Mouse (Mus musculus): ENCODE results near the gene Afap1.

- TF ChIP-seq CTCF (IDR thresholded peaks at IDR 0.05; ENCODE audit: extremely low read depth, insufficient read depth, low read length) = no peak
- TF ChIP-seq POLR2A (IDR thresholded peaks at IDR 0.05; ENCODE audit: extremely low read depth, insufficient read depth, low read length) = no peak
These were observed 13.9 kb upstream of the Afap1 start for GRCm38 (mm10) chr5:35879199-35879598.
